Mouse (Mus musculus) lung, embryonic 15.5 days (tissue): ENCODE data around the gene Gcc1. TPM values are rescaled to one million over a fixed set of nuclear protein-coding genes. Genes with fewer than 3 reads are reported as not detected.
A peak's percentile ranks its signal among the peaks of the same experiment; 100 is the strongest.

Experiments used
- ATAC-seq: fragments of 200-750 bp; cut with Nextera tagmentation; 2 replicates; pipeline ENCODE4 v1.8.0; 2017; ENCODE audit warnings: moderate number of reproducible peaks, borderline replicate concordance; ENCODE audit not compliant: low FRiP score, low TSS enrichment; ENCODE audit errors: extremely low read depth
- H3K27ac ChIP-seq: fragments of 300-500 bp; sonication (generic); 2 replicates; pipeline ENCODE4 v1.5.1; 2015; ENCODE audit warnings: moderate library complexity, mild to moderate bottlenecking, inconsistent platforms
- H3K27me3 ChIP-seq: fragments of 300-500 bp; sonication (generic); 2 replicates; pipeline ENCODE4 v1.6.1; 2015; ENCODE audit warnings: inconsistent platforms
- H3K36me3 ChIP-seq: fragments of 300-500 bp; sonication (generic); 2 replicates; pipeline ENCODE4 v1.6.1; 2015; ENCODE audit warnings: inconsistent platforms
- H3K4me1 ChIP-seq: fragments of 300-500 bp; sonication (generic); 2 replicates; pipeline ENCODE4 v1.6.1; 2015; ENCODE audit warnings: inconsistent platforms
- H3K4me2 ChIP-seq: fragments of 300-500 bp; sonication (generic); 2 replicates; pipeline ENCODE4 v1.6.1; 2015; ENCODE audit warnings: inconsistent platforms, mild to moderate bottlenecking, moderate library complexity
- H3K4me3 ChIP-seq: fragments of 300-500 bp; sonication (generic); 2 replicates; pipeline ENCODE4 v1.5.1; 2015; ENCODE audit warnings: mild to moderate bottlenecking, inconsistent platforms
- H3K9ac ChIP-seq: fragments of 300-500 bp; sonication (generic); 2 replicates; pipeline ENCODE4 v1.6.1; 2015; ENCODE audit warnings: inconsistent platforms
- H3K9me3 ChIP-seq: fragments of 300-500 bp; sonication (generic); 2 replicates; pipeline ENCODE4 v1.6.1; 2016; ENCODE audit warnings: inconsistent platforms
- WGBS: fragments of 180-500 bp; shearing (Covaris S2); methylation state at CpG from one replicate; pipeline ENCODE4 v1.1.7; 2015; 5-methylcytosine and 5-hydroxymethylcytosine counted together
- polyA plus RNA-seq: library from polyadenylated mRNA; unstranded; fragments of >200 nt; fragmentation: Nextera tagmentation; extraction: Ambion mirVana; gene quantifications from 2 replicates; pipeline ENCODE4 v1.2.1, GENCODE M21; 2015

Gene Gcc1
- polyA plus RNA-seq, 1 experiment from 2014 or later = 10.3 TPM

- Histone ChIP-seq H3K4me1 (peaks cover 34% of the 10 kb centered on the region), H3K27ac (no peak overlapping the region), H3K9me3 (no peaks in the 10 kb centered on the region), H3K9ac (peak overlapping the region; percentile 75), H3K36me3 (peaks cover 28% of the 10 kb centered on the region), H3K4me2 (peak overlapping the region; percentile 80), H3K27me3 (no peaks in the 10 kb centered on the region), H3K4me3 (peak overlapping the region; percentile 82)
- ATAC-seq = no peak
- WGBS = 80% methylated on average over 17 of the region's 17 CpGs
Observed at GRCm38 (mm10) chr6:28420361-28420760, 7.8 kb downstream of the Gcc1 start.

- no peak for ATAC-seq
- 0 out of 2 replicates have a peak overlapping the region, but pooled peaks have one; percentile 82 for H3K4me3 ChIP-seq
- no peaks in the 10 kb centered on the region for H3K27me3 ChIP-seq
- no peak overlapping the region for H3K9ac ChIP-seq
- WGBS = 55% methylated on average over 2 of the region's 2 CpGs
- peak overlapping the region; percentile 80 for H3K4me2 ChIP-seq
- no peak overlapping the region for H3K27ac ChIP-seq
- peaks cover 30% of the 10 kb centered on the region for H3K36me3 ChIP-seq
- H3K4me1 ChIP-seq = peaks cover 29% of the 10 kb centered on the region
- no peaks in the 10 kb centered on the region for H3K9me3 ChIP-seq
Observed at GRCm38 (mm10) chr6:28419673-28420072, 8.5 kb downstream of the Gcc1 start.

GRCm38 (mm10) chr6:28418449-28418848 lies 9.7 kb downstream of the Gcc1 start:
- Histone ChIP-seq H3K27me3 (no peaks in the 10 kb centered on the region), H3K4me1 (peaks cover 24% of the 10 kb centered on the region), H3K4me3 (no peak overlapping the region), H3K9ac (no peak overlapping the region), H3K27ac (no peak overlapping the region), H3K4me2 (no peak overlapping the region), H3K36me3 (peaks cover 31% of the 10 kb centered on the region), H3K9me3 (no peaks in the 10 kb centered on the region)
- 65% methylated on average over 14 of the region's 14 CpGs for WGBS
- ATAC-seq = no peak

GRCm38 (mm10) chr6:28416981-28417380 lies 11.2 kb downstream of the Gcc1 start:
- 64% methylated on average over 4 of the region's 4 CpGs for WGBS
- Histone ChIP-seq H3K9ac (no peak overlapping the region), H3K27ac (no peak overlapping the region), H3K27me3 (no peaks in the 10 kb centered on the region), H3K4me2 (no peak overlapping the region), H3K36me3 (peaks cover 31% of the 10 kb centered on the region), H3K9me3 (no peaks in the 10 kb centered on the region), H3K4me3 (no peak overlapping the region), H3K4me1 (peaks cover 18% of the 10 kb centered on the region)
- no peak for ATAC-seq

DNA sequence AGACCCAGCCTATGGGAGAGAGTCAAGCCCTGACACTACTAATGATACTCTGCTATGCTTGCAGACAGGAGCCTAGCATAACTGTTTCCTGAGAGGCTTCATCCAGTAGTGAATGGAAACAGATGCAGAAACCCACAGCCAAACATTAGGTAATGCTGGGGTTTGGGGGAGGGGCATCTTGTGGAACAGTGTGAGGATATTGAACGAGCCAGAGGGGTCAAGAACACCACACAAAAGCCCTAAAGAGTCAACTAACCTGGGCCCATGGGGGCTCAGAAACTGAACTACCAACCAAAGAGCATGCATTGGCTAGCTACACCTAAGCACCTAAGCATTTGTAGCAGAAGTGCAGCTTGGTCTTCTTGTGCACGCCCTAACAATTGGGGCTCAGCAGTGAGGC lies 17.0 kb downstream of the Gcc1 start:
- Histone ChIP-seq H3K4me2 (no peak overlapping the region), H3K4me3 (no peak overlapping the region), H3K9me3 (no peaks in the 10 kb centered on the region), H3K4me1 (no peaks in the 10 kb centered on the region), H3K27me3 (no peaks in the 10 kb centered on the region), H3K27ac (no peak overlapping the region), H3K36me3 (peaks cover 7% of the 10 kb centered on the region), H3K9ac (no peak overlapping the region)
- ATAC-seq = no peak
- 69% methylated on average over 2 of the region's 2 CpGs for WGBS

DNA sequence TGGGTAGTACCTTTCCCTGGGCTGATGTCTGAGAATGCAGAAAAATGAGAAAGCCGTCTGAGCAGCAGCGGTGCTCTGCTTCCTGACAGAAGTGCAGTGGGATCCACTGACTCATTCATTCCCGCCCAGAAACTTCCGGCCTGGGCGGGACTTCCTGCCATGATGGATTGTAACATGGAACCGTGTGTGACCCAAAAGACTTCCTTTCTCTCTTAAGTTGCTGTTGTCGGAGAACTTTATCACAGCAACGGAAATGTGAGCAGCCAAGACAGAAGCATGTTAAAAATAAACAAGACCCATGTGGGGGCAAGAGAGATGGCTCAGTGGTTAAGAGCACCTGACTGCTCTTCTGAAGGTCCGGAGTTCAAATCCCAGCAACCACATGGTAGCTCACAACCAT lies 18.1 kb downstream of the Gcc1 start:
- Histone ChIP-seq H3K9ac (no peak overlapping the region), H3K9me3 (no peaks in the 10 kb centered on the region), H3K36me3 (0 out of 2 replicates have a peak, but pooled peaks cover 4% of the 10 kb centered on the region), H3K4me2 (no peak overlapping the region), H3K27ac (no peak overlapping the region), H3K27me3 (no peaks in the 10 kb centered on the region), H3K4me3 (no peak overlapping the region), H3K4me1 (no peaks in the 10 kb centered on the region)
- 58% methylated on average over 9 of the region's 9 CpGs for WGBS
- ATAC-seq = no peak

- no peak overlapping the region for H3K4me2 ChIP-seq
- H3K9me3 ChIP-seq = no peaks in the 10 kb centered on the region
- H3K4me1 ChIP-seq = peaks cover 9% of the 10 kb centered on the region
- H3K9ac ChIP-seq = no peak overlapping the region
- H3K27me3 ChIP-seq = peaks cover 37% of the 10 kb centered on the region
- no peak for ATAC-seq
- H3K36me3 ChIP-seq = no peaks in the 10 kb centered on the region
- WGBS = 89% methylated on average over 4 of the region's 4 CpGs
- no peak overlapping the region for H3K27ac ChIP-seq
- H3K4me3 ChIP-seq = no peak overlapping the region
Observed at GRCm38 (mm10) chr6:28399791-28400190, 28.4 kb downstream of the Gcc1 start.

GRCm38 (mm10) chr6:28398726-28399125 lies 29.5 kb downstream of the Gcc1 start:
- 88% methylated on average over 3 of the region's 3 CpGs for WGBS
- no peak overlapping the region for H3K4me3 ChIP-seq
- no peak overlapping the region for H3K4me2 ChIP-seq
- peaks cover 37% of the 10 kb centered on the region for H3K27me3 ChIP-seq
- H3K4me1 ChIP-seq = peaks cover 9% of the 10 kb centered on the region
- ATAC-seq = no peak
- H3K27ac ChIP-seq = no peak overlapping the region
- no peaks in the 10 kb centered on the region for H3K36me3 ChIP-seq
- H3K9me3 ChIP-seq = no peaks in the 10 kb centered on the region
- no peak overlapping the region for H3K9ac ChIP-seq

GRCm38 (mm10) chr6:28397681-28398203 lies 30.4 kb downstream of the Gcc1 start, which contains the start of gene Zfp800:
Gene Zfp800 (minus strand): TSS chr6:28398005.
- Histone ChIP-seq H3K36me3 (no peaks in the 10 kb centered on the region), H3K4me3 (peak within 1 kb of the TSS; percentile 41), H3K9ac (peak within 1 kb of the TSS; percentile 34), H3K27me3 (peaks cover 37% of the 10 kb centered on the region), H3K9me3 (no peaks in the 10 kb centered on the region), H3K27ac (no peak within 1 kb of the TSS), H3K4me2 (peak within 1 kb of the TSS; percentile 79), H3K4me1 (peaks cover 9% of the 10 kb centered on the region)
- ATAC-seq = no peak
- under 1% methylated on average over 33 of the region's 33 CpGs for WGBS

GRCm38 (mm10) chr6:28396853-28397457 lies 31.2 kb downstream of the Gcc1 start:
- H3K27ac ChIP-seq = no peak overlapping the region
- no peaks in the 10 kb centered on the region for H3K36me3 ChIP-seq
- WGBS = 3% methylated on average over 19 of the region's 19 CpGs
- no peak for ATAC-seq
- peak overlapping the region; percentile 41 for H3K4me3 ChIP-seq
- 0 out of 2 replicates have a peak overlapping the region, but pooled peaks have one; percentile 34 for H3K9ac ChIP-seq
- H3K27me3 ChIP-seq = peaks cover 37% of the 10 kb centered on the region
- H3K4me1 ChIP-seq = peaks cover 9% of the 10 kb centered on the region
- no peaks in the 10 kb centered on the region for H3K9me3 ChIP-seq
- H3K4me2 ChIP-seq = peak overlapping the region; percentile 79

DNA sequence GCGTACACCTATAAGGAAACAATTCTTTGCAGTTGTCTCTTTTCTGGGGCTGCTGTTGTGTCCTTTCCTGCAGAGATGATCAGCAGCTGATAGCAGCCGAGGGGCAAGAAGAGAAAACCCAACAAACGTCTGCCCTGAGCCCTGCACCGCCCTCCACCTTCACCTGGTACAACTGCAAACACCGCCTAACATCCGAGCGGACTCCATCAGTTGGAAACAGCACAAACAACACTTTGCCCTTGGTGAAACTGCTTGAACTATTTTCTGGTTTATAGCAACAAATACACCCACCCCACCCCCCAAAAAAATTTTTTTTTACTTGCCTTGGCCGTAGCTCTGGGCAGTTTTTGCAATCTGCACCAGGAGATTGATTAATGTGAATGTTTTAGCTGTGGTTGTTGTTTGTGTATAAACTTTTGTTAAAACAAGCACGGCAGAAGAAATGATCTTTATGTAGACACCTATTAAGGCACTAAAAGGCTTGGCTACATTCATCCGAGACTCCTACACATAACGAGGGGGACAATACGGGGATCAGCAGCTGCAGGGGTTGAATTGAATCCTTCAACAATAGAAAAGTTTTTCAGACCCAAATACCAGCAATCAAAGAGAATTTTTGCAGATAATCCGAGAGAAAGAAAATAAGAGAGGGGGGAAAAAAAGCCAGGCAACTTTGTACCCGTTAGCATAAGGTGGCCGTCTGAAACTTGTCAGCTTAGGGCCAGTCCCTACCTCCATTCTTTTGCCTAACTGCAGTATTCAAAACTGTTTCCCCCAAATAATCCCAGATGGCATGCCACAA lies 31.9 kb downstream of the Gcc1 start:
- no peak for ATAC-seq
- no peaks in the 10 kb centered on the region for H3K36me3 ChIP-seq
- peaks cover 37% of the 10 kb centered on the region for H3K27me3 ChIP-seq
- H3K4me3 ChIP-seq = peak overlapping the region; percentile 41
- peaks cover 9% of the 10 kb centered on the region for H3K4me1 ChIP-seq
- H3K9ac ChIP-seq = no peak overlapping the region
- H3K9me3 ChIP-seq = no peaks in the 10 kb centered on the region
- 31% methylated on average over 15 of the region's 15 CpGs for whole genome bisulfite sequencing
- peak overlapping the region; percentile 79 for H3K4me2 ChIP-seq
- no peak overlapping the region for H3K27ac ChIP-seq

GRCm38 (mm10) chr6:28389038-28389437 lies 39.2 kb downstream of the Gcc1 start:
- Histone ChIP-seq H3K9ac (no peak overlapping the region), H3K4me1 (no peaks in the 10 kb centered on the region), H3K27ac (no peak overlapping the region), H3K27me3 (no peaks in the 10 kb centered on the region), H3K36me3 (no peaks in the 10 kb centered on the region), H3K9me3 (no peaks in the 10 kb centered on the region), H3K4me2 (no peak overlapping the region), H3K4me3 (no peak overlapping the region)
- ATAC-seq = no peak
- WGBS = 76% methylated on average over 3 of the region's 3 CpGs
